Mouse (Mus musculus): ENCODE results near the gene Glis3.

DNA sequence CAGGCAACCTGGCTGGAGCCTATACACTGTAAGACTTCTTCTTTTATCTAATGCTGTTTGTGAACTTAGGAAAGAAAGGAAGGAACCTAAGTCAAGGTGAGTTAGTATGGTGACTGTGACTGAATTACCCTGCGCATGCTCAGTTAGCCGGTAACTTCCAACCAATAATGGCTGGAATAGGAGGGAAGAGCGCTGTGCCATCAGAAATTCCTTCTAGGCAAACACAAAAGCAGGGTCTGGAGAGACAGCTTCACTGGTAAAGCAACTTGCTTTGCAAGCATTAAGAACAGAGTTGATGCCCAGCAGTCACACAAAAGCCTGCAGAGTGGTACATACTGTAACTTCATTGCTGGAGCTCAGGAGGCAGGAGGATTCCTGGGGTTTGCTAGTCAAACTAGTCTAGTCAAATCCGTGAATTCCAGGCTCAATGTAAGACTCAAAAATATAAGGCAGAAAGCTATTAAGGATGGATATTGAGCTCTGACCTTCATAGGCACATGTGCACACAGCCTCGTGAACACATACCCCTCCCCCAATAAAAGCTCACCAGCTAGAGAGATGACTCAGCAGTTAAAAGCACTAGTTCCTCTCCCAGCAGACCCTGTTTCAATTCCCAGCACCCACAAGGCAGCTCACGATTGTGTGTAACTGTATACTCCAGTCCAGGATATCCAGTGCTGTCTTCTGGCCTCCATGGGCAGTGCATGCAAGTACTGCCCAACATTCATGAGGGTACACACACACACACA, 124.5 kb downstream of the Glis3 start:
- TF ChIP-seq CTCF (IDR thresholded peaks at IDR 0.05; ENCODE audit: low read depth) (no peak), EP300 (optimal IDR thresholded peaks at IDR 0.05) (no peak)

All from stomach, postnatal 0 days (tissue).